Mouse (Mus musculus) C2C12 (cell line): Measurements from ENCODE around the gene Hexim2.

ENCODE experiments used
- CTCF ChIP-seq: IDR thresholded peaks from one replicate; pipeline ENCODE4 v1.5.1; 2011; ENCODE audit not compliant: control insufficient read depth, insufficient read depth, insufficient read length
- MAX ChIP-seq: IDR thresholded peaks from one replicate; pipeline ENCODE4 v1.6.1; 2011; ENCODE audit warnings: mild to moderate bottlenecking, control low read depth
- MYOD1 ChIP-seq: IDR thresholded peaks from one replicate; pipeline ENCODE4 v1.6.1; 2011; ENCODE audit warnings: low read depth; ENCODE audit not compliant: control insufficient read depth, insufficient read length
- USF1 ChIP-seq: IDR thresholded peaks from one replicate; pipeline ENCODE4 v1.6.1; 2011; ENCODE audit warnings: low read depth, mild to moderate bottlenecking, control low read depth, moderate library complexity

DNA sequence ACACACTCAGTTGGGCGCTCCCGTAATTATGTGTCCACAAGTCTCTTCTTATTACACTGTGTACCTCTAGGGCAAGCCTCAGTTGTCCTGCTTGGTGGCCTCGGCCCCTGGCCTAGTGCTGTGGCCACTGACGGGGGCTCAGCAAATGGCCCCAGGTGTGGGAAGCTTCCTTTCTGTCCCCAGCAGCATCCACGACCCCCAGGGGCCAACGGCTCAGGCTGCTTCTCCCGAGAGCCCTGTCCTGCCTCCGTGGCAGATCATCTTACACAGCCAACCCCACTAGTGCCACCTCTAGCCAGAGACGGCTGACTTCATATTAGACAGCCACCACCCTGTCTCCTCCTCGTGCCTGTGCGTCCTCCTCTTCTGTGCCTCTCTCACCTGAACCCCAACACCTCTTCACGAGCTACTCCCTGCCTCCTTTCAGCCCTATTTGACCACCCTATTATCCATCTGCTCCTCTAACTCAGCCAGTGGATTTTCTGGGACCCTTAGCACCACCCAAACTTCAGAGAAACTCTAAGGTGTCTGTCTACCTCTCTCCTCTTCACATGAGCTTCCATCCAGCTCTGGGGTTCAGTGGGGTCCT lies 32.8 kb upstream of the Hexim2 start:
- TF ChIP-seq USF1 = no peak
- no peak for TF ChIP-seq CTCF
- TF ChIP-seq MAX = no peak
- no peak for TF ChIP-seq MYOD1
